Mouse (Mus musculus): Measurements from ENCODE around the gene Gpnmb. TPM values are rescaled to one million over a fixed set of nuclear protein-coding genes. Genes with fewer than 3 reads are reported as not detected.
A peak's percentile ranks its signal among the peaks of the same experiment; 100 is the strongest.

Gpnmb gene
- polyA plus RNA-seq, 1 experiment from 2014 or later = 0.47 TPM

DNA sequence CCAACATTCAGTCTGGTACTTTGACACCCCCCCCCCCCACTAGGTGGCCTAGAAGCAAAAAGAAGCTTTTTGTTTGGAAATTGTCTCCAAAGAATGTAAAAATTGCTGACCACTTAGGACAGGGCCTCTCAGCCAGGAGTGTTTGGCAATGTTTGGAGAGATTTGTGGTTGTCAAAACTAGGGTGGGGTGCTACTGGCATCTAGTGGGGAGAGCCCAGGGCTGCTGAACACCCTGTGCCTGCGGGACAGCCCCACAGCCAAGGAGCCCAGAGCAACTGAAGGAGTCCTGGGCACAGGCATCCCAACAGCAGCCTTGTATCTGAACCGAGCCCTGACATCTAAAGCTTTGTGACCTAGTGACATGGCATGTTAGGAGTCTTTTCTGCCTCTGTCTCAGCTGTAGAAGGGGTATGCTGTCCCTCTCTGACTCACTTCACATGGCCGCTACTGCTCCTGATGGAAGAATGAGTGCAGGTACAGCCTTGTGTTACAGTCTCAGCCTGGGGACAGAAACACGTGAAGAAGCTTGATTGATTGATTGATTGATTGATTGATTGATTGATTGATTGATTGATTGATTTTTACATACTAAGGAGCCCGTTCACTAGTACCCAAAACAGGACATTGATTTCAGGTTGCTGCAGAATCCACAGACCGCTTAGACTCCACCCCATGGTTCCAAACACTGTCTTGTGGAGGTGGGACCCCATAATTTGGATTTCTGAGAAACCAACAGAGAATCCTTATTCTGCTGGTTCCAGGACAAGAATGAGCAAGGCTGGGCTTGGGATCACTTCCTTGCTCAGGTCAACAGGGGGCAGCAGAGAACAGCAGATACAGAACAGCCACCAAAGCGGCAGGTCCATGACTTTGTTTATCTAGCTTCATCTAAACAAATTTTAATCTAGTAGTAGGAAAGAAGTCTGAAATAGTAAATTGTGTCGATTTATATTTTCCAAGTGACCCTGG is 21.0 kb downstream of the Gpnmb start:
- H3K4me3 ChIP-seq (ENCODE audit: low read depth, low read length) = no peak overlapping the region
- peak; percentile 60 for ATAC-seq (replicated peaks; ENCODE audit: low FRiP score, low TSS enrichment, low read depth)
- H3K27ac ChIP-seq (ENCODE audit: low read depth) = no peak overlapping the region
- no peaks in the 10 kb centered on the region for H3K4me1 ChIP-seq (replicated peaks; ENCODE audit: control insufficient read depth, insufficient read depth, low read length)
- H3K9me3 ChIP-seq (ENCODE audit: control insufficient read depth, low read length) = no peaks in the 10 kb centered on the region
- no peak overlapping the region for H3K9ac ChIP-seq (ENCODE audit: low read length)
- peak; percentile 82 for DNase-seq (ENCODE audit: low spot score)
- H3K27me3 ChIP-seq (replicated peaks; ENCODE audit: control insufficient read depth, insufficient read depth, low read length) = no peaks in the 10 kb centered on the region
- H3K4me2 ChIP-seq (ENCODE audit: low read length) = no peak overlapping the region
- 36% methylated on average over 8 of the region's 8 CpGs for WGBS
- H3K36me3 ChIP-seq (ENCODE audit: control insufficient read depth, insufficient read depth, low read length) = no peaks in the 10 kb centered on the region

DNA sequence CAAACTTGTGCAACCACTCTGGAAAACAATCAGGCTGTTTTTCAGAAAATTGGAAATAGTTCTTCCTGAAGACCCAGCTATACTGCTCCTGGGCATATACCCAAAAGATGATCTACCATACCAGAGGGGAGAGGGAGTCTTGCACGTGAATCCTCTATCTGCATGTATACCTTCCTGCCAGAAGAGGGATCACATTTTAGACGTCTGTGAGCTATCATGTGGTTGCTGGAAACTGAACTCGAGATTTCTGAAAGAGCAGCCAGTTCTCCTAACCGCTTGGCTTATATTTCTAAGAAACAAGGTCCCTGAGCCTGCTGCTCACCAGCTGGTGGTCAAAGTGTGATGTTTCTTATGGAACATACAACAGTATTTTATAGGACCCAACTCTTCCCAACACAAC is 32.0 kb downstream of the Gpnmb start:
- H3K4me3 ChIP-seq (ENCODE audit: low read depth, low read length) = no peak overlapping the region
- H3K9ac ChIP-seq (ENCODE audit: low read length) = no peak overlapping the region
- no peaks in the 10 kb centered on the region for H3K9me3 ChIP-seq (ENCODE audit: control insufficient read depth, low read length)
- H3K36me3 ChIP-seq (ENCODE audit: control insufficient read depth, insufficient read depth, low read length) = no peaks in the 10 kb centered on the region
- DNase-seq (ENCODE audit: low spot score) (no peak), ATAC-seq (replicated peaks; ENCODE audit: low FRiP score, low TSS enrichment, low read depth) (no peak)
- H3K4me1 ChIP-seq (replicated peaks; ENCODE audit: control insufficient read depth, insufficient read depth, low read length) = no peaks in the 10 kb centered on the region
- WGBS = 28% methylated on average over 4 of the region's 4 CpGs
- H3K27me3 ChIP-seq (replicated peaks; ENCODE audit: control insufficient read depth, insufficient read depth, low read length) = no peaks in the 10 kb centered on the region
- H3K27ac ChIP-seq (ENCODE audit: low read depth) = no peak overlapping the region
- no peak overlapping the region for H3K4me2 ChIP-seq (ENCODE audit: low read length)

DNA sequence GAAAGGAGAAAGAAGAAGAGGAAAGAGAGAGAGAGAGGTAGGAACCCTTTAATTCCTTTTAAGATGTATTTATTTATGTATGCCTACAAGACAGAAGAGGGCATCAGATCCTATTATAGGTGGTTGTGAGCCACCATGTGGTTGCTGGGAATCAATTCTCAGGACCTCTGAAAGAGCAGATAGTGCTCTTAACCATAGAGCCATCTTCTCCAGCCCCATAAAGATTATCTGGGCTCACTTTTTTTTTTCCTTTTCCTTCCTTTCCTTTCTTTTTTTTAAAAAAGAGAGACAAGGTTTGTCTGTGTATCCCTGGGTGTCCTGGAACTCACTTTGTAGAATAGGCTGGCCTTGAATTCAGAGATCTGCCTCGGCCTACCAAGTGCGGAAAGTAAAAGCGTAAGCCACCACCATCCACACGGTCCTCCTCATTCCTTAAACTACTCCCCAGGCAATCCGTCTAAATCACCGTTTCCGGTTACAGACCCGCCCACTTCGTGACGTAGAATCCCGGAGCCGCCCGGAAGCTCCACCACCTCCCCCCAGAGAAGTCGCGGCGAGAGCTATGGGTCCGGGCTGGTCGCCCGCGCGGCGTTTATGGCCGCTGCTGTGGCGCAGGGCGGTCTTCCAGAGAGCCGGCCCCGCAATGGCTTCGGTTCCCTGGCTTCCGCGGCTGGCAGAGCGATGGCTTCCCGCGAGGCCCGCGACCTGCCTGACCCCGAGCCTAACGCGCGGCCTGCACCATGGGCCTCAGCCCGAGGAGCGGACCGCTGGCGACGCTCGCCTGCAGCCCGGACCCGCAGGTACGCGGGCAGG is 37.2 kb downstream of the Gpnmb start, which contains the start of gene Malsu1:
Gene Malsu1 (plus strand): TSS at position 492 of the 813 bp plus-strand sequence.
- Histone ChIP-seq H3K4me2 (ENCODE audit: low read length) (peak within 1 kb of the TSS; percentile 78), H3K4me3 (ENCODE audit: low read depth, low read length) (peak within 1 kb of the TSS; percentile 64), H3K4me1 (replicated peaks; ENCODE audit: control insufficient read depth, insufficient read depth, low read length) (no peaks in the 10 kb centered on the region; the same call in 1 of the 2 replicates), H3K36me3 (ENCODE audit: control insufficient read depth, insufficient read depth, low read length) (0 out of 2 replicates have a peak, but pooled peaks cover 6% of the 10 kb centered on the region), H3K27ac (ENCODE audit: low read depth) (peak within 1 kb of the TSS; percentile 66), H3K9ac (ENCODE audit: low read length) (peak within 1 kb of the TSS; percentile 73), H3K27me3 (replicated peaks; ENCODE audit: control insufficient read depth, insufficient read depth, low read length) (no peaks in the 10 kb centered on the region), H3K9me3 (ENCODE audit: control insufficient read depth, low read length) (no peaks in the 10 kb centered on the region)
- peak; percentile 92 for ATAC-seq (replicated peaks; ENCODE audit: low FRiP score, low TSS enrichment, low read depth)
- under 1% methylated on average over 49 of the region's 49 CpGs for WGBS
- DNase-seq (ENCODE audit: low spot score) = peak; percentile 98

GRCm38 (mm10) chr6:49074117-49074490 is 37.8 kb downstream of the Gpnmb start:
- no peak for DNase-seq (ENCODE audit: low spot score)

DNA sequence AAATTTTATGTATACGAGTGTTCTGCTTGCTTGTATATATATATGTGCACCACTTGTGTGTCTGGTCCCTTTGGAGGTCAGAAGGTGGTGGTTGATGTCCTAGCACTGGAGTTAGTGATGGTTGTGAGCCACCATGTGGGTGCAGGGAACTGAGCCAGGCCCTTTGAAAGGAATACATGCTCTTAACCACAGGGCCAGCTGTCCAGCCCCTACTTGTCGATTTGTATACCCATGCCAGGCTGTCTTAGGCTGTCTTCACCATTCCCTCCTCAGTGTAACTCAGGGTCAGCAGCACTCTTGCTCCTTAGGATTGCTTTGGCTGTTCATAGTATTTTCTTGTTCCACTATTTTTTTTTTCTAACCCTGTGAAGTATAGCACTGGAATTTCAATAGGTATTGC is 41.5 kb downstream of the Gpnmb start:
- no peaks in the 10 kb centered on the region for H3K27me3 ChIP-seq (replicated peaks; ENCODE audit: control insufficient read depth, insufficient read depth, low read length)
- no peak overlapping the region for H3K27ac ChIP-seq (ENCODE audit: low read depth)
- no peaks in the 10 kb centered on the region; the same call in 1 of the 2 replicates for H3K4me1 ChIP-seq (replicated peaks; ENCODE audit: control insufficient read depth, insufficient read depth, low read length)
- H3K4me3 ChIP-seq (ENCODE audit: low read depth, low read length) = no peak overlapping the region
- no peak overlapping the region for H3K9ac ChIP-seq (ENCODE audit: low read length)
- no peak for ATAC-seq (replicated peaks; ENCODE audit: low FRiP score, low TSS enrichment, low read depth)
- no peaks in the 10 kb centered on the region for H3K9me3 ChIP-seq (ENCODE audit: control insufficient read depth, low read length)
- no peak overlapping the region for H3K4me2 ChIP-seq (ENCODE audit: low read length)
- DNase-seq (ENCODE audit: low spot score) = no peak
- H3K36me3 ChIP-seq (ENCODE audit: control insufficient read depth, insufficient read depth, low read length) = peaks cover 21% of the 10 kb centered on the region; the same call in 1 of the 2 replicates
- WGBS = 72% methylated on average over 2 of the region's 2 CpGs

More at GRCm38 (mm10) chr6:49074117-49074490, 37.8 kb downstream of the Gpnmb start:
- Histone ChIP-seq H3K9me3 (ENCODE audit: control insufficient read depth, low read length) (no peaks in the 10 kb centered on the region), H3K4me2 (ENCODE audit: low read length) (peak overlapping the region; percentile 78), H3K4me1 (replicated peaks; ENCODE audit: control insufficient read depth, insufficient read depth, low read length) (no peaks in the 10 kb centered on the region; the same call in 1 of the 2 replicates), H3K36me3 (ENCODE audit: control insufficient read depth, insufficient read depth, low read length) (0 out of 2 replicates have a peak, but pooled peaks cover 6% of the 10 kb centered on the region), H3K27me3 (replicated peaks; ENCODE audit: control insufficient read depth, insufficient read depth, low read length) (no peaks in the 10 kb centered on the region), H3K4me3 (ENCODE audit: low read depth, low read length) (peak overlapping the region; percentile 64), H3K9ac (ENCODE audit: low read length) (peak overlapping the region; percentile 73), H3K27ac (ENCODE audit: low read depth) (peak overlapping the region; percentile 66)
- ATAC-seq (replicated peaks; ENCODE audit: low FRiP score, low TSS enrichment, low read depth) = peak; percentile 56
- under 1% methylated on average over 19 of the region's 19 CpGs for WGBS

GRCm38 (mm10) chr6:49079313-49079712 is 43.0 kb downstream of the Gpnmb start:
- no peak overlapping the region for H3K27ac ChIP-seq (ENCODE audit: low read depth)
- ATAC-seq (replicated peaks; ENCODE audit: low FRiP score, low TSS enrichment, low read depth) = no peak
- no peak overlapping the region for H3K9ac ChIP-seq (ENCODE audit: low read length)
- no peaks in the 10 kb centered on the region for H3K9me3 ChIP-seq (ENCODE audit: control insufficient read depth, low read length)
- H3K4me3 ChIP-seq (ENCODE audit: low read depth, low read length) = no peak overlapping the region
- H3K4me2 ChIP-seq (ENCODE audit: low read length) = no peak overlapping the region
- H3K4me1 ChIP-seq (replicated peaks; ENCODE audit: control insufficient read depth, insufficient read depth, low read length) = no peaks in the 10 kb centered on the region; the same call in 1 of the 2 replicates
- peaks cover 35% of the 10 kb centered on the region for H3K36me3 ChIP-seq (ENCODE audit: control insufficient read depth, insufficient read depth, low read length)
- H3K27me3 ChIP-seq (replicated peaks; ENCODE audit: control insufficient read depth, insufficient read depth, low read length) = no peaks in the 10 kb centered on the region
- DNase-seq (ENCODE audit: low spot score) = no peak
- 88% methylated on average over 1 of the region's 1 CpGs for WGBS

GRCm38 (mm10) chr6:49083008-49083407 is 46.7 kb downstream of the Gpnmb start:
- no peak overlapping the region for H3K9ac ChIP-seq (ENCODE audit: low read length)
- H3K27me3 ChIP-seq (replicated peaks; ENCODE audit: control insufficient read depth, insufficient read depth, low read length) = no peaks in the 10 kb centered on the region
- H3K4me2 ChIP-seq (ENCODE audit: low read length) = no peak overlapping the region
- no peak for DNase-seq (ENCODE audit: low spot score)
- H3K4me1 ChIP-seq (replicated peaks; ENCODE audit: control insufficient read depth, insufficient read depth, low read length) = no peaks in the 10 kb centered on the region
- no peak overlapping the region for H3K4me3 ChIP-seq (ENCODE audit: low read depth, low read length)
- H3K36me3 ChIP-seq (ENCODE audit: control insufficient read depth, insufficient read depth, low read length) = peaks cover 60% of the 10 kb centered on the region
- no peak for ATAC-seq (replicated peaks; ENCODE audit: low FRiP score, low TSS enrichment, low read depth)
- H3K27ac ChIP-seq (ENCODE audit: low read depth) = no peak overlapping the region
- no peaks in the 10 kb centered on the region for H3K9me3 ChIP-seq (ENCODE audit: control insufficient read depth, low read length)
- 92% methylated on average over 4 of the region's 4 CpGs for WGBS

DNA sequence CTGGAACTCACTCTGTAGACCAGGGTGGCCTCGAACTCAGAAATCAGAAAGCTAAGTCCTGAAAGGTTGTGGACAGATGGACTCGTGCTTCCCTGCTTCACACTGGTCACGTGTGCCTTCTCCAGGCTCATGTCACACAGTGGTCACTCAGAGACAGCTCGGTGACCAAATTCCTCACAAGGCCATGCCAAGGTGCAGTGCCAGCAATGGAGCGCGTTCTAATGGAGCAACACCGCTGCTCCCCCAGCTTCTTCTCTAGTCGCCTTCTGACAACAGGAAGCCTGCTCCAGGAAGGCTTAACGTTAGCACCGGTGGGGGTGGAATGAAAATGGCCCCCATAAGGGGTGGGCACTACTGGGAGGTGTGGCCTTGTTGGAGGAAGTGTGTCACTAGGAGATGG is 58.6 kb downstream of the Gpnmb start:
- Histone ChIP-seq H3K9me3 (ENCODE audit: control insufficient read depth, low read length) (no peaks in the 10 kb centered on the region), H3K9ac (ENCODE audit: low read length) (no peak overlapping the region), H3K4me3 (ENCODE audit: low read depth, low read length) (no peak overlapping the region), H3K36me3 (ENCODE audit: control insufficient read depth, insufficient read depth, low read length) (peaks cover 95% of the 10 kb centered on the region), H3K27ac (ENCODE audit: low read depth) (no peak overlapping the region), H3K4me1 (replicated peaks; ENCODE audit: control insufficient read depth, insufficient read depth, low read length) (peaks cover 10% of the 10 kb centered on the region), H3K4me2 (ENCODE audit: low read length) (no peak overlapping the region), H3K27me3 (replicated peaks; ENCODE audit: control insufficient read depth, insufficient read depth, low read length) (no peaks in the 10 kb centered on the region)
- ATAC-seq (replicated peaks; ENCODE audit: low FRiP score, low TSS enrichment, low read depth) (no peak), DNase-seq (ENCODE audit: low spot score) (no peak)
- 89% methylated on average over 10 of the region's 10 CpGs for WGBS

All from intestine, embryonic 14.5 days (tissue).